Mouse (Mus musculus): ENCODE measurements around the gene Zfp710. TPM values are rescaled to one million over a fixed set of nuclear protein-coding genes. Genes with fewer than 3 reads are reported as not detected.
"Not testable (repeated sequence)": the region's sequence is repeated elsewhere in the genome, so short reads cannot be mapped to it uniquely, and the experiment has no call there.

Gene Zfp710
- polyA plus RNA-seq, 1 experiment from 2014 or later, result 12.2 TPM

DNA sequence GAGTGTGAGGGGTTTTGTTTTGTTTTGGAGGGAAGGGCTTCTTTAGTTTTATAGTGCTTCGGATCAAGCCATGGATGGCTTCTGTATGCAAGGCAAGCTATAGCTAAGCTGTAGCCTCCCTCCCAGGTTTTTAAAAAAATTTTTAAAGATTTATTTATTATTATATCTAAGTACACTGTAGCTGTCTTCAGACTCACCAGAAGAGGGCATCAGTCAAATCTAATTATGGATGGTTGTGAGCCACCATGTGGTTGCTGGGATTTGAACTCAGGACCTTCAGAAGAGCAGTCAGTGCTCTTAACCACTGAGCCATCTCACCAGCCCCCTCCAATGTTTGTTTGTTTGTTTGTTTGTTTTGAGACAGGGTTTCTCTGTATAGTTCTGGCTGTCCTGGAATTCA, 25.8 kb downstream of the Zfp710 start:
- not testable (repeated sequence) for H3K4me3 ChIP-seq (ENCODE audit: low read length); H3K9ac ChIP-seq (ENCODE audit: low read depth, low read length); H3K9me3 ChIP-seq (ENCODE audit: control insufficient read depth, low read length); H3K27me3 ChIP-seq (replicated peaks; ENCODE audit: control insufficient read depth, insufficient read depth, low read length); ATAC-seq; H3K36me3 ChIP-seq (ENCODE audit: control insufficient read depth, insufficient read depth, low read length); H3K4me2 ChIP-seq (ENCODE audit: low read depth, low read length)
- Histone ChIP-seq H3K27ac (ENCODE audit: low read length) (0 out of 2 replicates have a peak overlapping the region, but pooled peaks have one; percentile 9), H3K4me1 (ENCODE audit: control insufficient read depth, insufficient read depth, low read length) (peaks cover 49% of the 10 kb centered on the region)
- 95% methylated on average over 1 of the region's 1 CpGs for WGBS

DNA sequence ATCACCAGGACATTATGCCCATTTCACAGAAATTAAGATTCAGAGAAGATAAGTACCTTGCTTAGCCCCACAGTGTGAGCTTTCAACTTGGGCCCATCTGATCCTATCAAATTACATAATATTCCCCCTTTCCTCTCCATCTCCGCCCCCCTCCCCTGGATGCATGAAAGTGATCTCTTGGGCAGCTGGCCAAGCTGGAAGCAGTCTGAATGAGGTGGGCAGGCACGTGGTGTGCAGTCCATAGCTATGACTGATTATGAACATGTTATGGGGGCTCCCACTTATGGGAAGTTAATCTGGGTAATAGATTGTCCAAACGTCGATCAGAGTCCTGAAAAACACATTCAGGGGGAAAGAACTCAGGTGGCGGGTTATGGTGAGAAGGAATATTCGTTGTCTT, 27.2 kb downstream of the Zfp710 start:
- Histone ChIP-seq H3K27me3 (replicated peaks; ENCODE audit: control insufficient read depth, insufficient read depth, low read length) (no peaks in the 10 kb centered on the region), H3K9ac (ENCODE audit: low read depth, low read length) (0 out of 2 replicates have a peak overlapping the region, but pooled peaks have one; percentile 24), H3K4me2 (ENCODE audit: low read depth, low read length) (no peak overlapping the region), H3K4me1 (ENCODE audit: control insufficient read depth, insufficient read depth, low read length) (peaks cover 59% of the 10 kb centered on the region), H3K36me3 (ENCODE audit: control insufficient read depth, insufficient read depth, low read length) (no peaks in the 10 kb centered on the region), H3K9me3 (ENCODE audit: control insufficient read depth, low read length) (no peaks in the 10 kb centered on the region), H3K4me3 (ENCODE audit: low read length) (no peak overlapping the region), H3K27ac (ENCODE audit: low read length) (peak overlapping the region; percentile 54; the same call in 1 of the 2 replicates)
- no peak for ATAC-seq
- 58% methylated on average over 6 of the region's 6 CpGs for WGBS

DNA sequence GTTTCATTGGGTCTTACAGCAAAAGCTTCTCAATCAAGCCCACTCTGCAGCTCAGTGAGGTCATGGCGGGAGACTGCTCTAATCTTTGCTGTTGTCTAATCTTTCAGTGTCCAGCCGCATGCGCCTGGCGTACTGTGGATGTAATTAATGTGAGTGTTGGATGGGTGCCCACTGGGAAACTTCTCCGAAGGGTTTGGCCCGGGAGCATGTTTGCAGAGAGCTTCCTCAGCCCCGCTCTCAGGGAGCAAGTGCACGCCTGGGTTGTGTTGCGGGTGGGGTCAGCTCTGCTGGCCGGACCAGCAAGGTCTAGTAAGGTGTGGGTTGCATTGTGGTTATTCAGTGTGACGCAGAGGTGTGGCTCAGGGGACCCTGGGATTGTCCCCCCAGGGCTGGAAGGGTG, 27.6 kb downstream of the Zfp710 start:
- ATAC-seq, result peak; percentile 22; the same call in 1 of the 2 replicates
- no peaks in the 10 kb centered on the region for H3K27me3 ChIP-seq (replicated peaks; ENCODE audit: control insufficient read depth, insufficient read depth, low read length)

DNA sequence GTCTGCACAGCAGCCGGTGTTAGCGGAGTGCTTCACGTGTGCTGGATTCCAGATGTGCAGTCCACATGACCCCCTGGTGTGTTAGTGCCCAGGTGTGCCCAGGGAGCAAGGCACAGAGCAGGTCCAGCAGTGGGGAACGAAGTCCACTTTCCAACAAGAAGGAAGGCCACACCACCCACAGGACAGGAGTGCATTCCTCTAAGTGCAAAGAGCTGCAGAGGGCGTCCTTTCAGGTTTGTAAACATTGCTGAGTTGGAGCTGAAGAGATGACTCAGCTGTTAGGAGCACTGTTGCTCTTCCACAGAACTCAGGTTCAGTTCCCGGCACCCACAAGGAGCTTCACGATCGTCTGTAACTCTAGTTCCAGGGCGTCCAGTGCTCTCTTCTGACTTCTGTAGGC, 28.5 kb downstream of the Zfp710 start:
- H3K4me3 ChIP-seq (ENCODE audit: low read length), result no peak overlapping the region
- WGBS, result 86% methylated on average over 9 of the region's 9 CpGs
- no peaks in the 10 kb centered on the region for H3K9me3 ChIP-seq (ENCODE audit: control insufficient read depth, low read length)

More for the DNA sequence above, 27.6 kb downstream of the Zfp710 start:
- H3K27ac ChIP-seq (ENCODE audit: low read length), result peak overlapping the region; percentile 54
- WGBS, result 12% methylated on average over 11 of the region's 11 CpGs
- peaks cover 64% of the 10 kb centered on the region for H3K4me1 ChIP-seq (ENCODE audit: control insufficient read depth, insufficient read depth, low read length)
- 0 out of 2 replicates have a peak overlapping the region, but pooled peaks have one; percentile 24 for H3K9ac ChIP-seq (ENCODE audit: low read depth, low read length)
- H3K4me2 ChIP-seq (ENCODE audit: low read depth, low read length), result no peak overlapping the region
- no peak overlapping the region for H3K4me3 ChIP-seq (ENCODE audit: low read length)
- no peaks in the 10 kb centered on the region for H3K9me3 ChIP-seq (ENCODE audit: control insufficient read depth, low read length)
- H3K36me3 ChIP-seq (ENCODE audit: control insufficient read depth, insufficient read depth, low read length), result no peaks in the 10 kb centered on the region

DNA sequence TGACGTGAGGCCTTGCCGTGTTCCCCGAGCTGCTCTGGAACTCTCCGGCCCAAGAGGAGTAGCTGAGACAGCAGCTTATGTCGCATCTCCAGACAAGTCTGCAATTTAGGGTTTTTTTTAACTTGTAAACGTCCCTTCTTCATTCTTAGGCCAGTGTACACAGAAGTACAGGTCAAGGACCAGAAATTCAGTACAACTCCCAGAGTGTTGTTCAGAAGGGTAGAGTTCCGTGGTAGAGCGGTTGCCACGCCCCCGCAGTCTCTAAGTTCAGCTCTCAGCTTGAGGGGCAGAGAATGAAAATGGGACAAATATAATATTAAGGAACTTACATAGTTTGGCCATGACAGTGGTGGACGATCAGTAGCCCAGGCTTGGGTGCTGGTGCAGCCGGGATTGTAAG, 31.2 kb downstream of the Zfp710 start:
- Histone ChIP-seq H3K9ac (ENCODE audit: low read depth, low read length) (peak overlapping the region; percentile 13; the same call in 1 of the 2 replicates), H3K4me3 (ENCODE audit: low read length) (no peak overlapping the region), H3K27me3 (replicated peaks; ENCODE audit: control insufficient read depth, insufficient read depth, low read length) (no peaks in the 10 kb centered on the region), H3K4me1 (ENCODE audit: control insufficient read depth, insufficient read depth, low read length) (peaks cover 76% of the 10 kb centered on the region), H3K9me3 (ENCODE audit: control insufficient read depth, low read length) (no peaks in the 10 kb centered on the region), H3K27ac (ENCODE audit: low read length) (peak overlapping the region; percentile 94), H3K36me3 (ENCODE audit: control insufficient read depth, insufficient read depth, low read length) (no peaks in the 10 kb centered on the region), H3K4me2 (ENCODE audit: low read depth, low read length) (0 out of 2 replicates have a peak overlapping the region, but pooled peaks have one; percentile 8)
- no peak for ATAC-seq
- WGBS, result 51% methylated on average over 12 of the region's 12 CpGs

More for the DNA sequence above, 28.5 kb downstream of the Zfp710 start:
- H3K27ac ChIP-seq (ENCODE audit: low read length), result peak overlapping the region; percentile 38; the same call in 1 of the 2 replicates
- H3K9ac ChIP-seq (ENCODE audit: low read depth, low read length), result no peak overlapping the region
- no peaks in the 10 kb centered on the region for H3K36me3 ChIP-seq (ENCODE audit: control insufficient read depth, insufficient read depth, low read length)
- no peaks in the 10 kb centered on the region for H3K27me3 ChIP-seq (replicated peaks; ENCODE audit: control insufficient read depth, insufficient read depth, low read length)
- no peak for ATAC-seq
- no peak overlapping the region for H3K4me2 ChIP-seq (ENCODE audit: low read depth, low read length)
- H3K4me1 ChIP-seq (ENCODE audit: control insufficient read depth, insufficient read depth, low read length), result peaks cover 68% of the 10 kb centered on the region

DNA sequence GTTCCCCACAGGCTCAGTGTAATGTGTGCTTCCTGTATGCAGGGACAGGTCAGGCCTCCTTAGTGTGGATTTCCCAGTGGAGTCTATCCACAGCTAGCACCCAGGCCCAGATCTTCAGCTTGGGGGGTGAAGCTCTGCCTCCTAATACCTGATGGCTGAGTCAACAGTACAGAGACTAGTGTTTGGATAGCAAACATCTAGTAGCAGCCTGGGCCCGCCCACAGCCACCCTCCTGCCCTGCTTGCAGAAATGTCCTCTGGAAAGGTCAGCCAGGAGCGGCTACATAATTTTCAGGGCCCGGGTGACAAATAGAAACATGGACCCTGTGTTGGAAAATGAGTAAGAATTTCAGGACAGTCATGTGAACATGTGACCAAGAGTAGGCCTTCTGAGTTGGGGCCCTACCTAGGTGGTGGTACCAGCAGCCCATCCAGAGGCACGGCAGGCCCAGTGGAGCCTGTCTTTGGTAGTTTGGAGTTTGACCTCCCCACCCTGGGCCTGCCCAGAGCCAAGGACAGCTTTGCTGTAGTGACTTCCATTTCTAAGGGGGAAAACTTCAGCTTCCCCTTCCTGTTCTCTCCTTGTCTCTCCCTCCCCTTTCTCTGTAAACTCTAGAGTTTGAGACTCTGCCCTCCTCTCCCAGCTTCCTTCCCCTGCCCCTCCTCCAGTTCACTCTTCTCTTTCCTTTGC, 32.5 kb downstream of the Zfp710 start:
- Histone ChIP-seq H3K36me3 (ENCODE audit: control insufficient read depth, insufficient read depth, low read length) (no peaks in the 10 kb centered on the region), H3K9me3 (ENCODE audit: control insufficient read depth, low read length) (no peaks in the 10 kb centered on the region), H3K4me3 (ENCODE audit: low read length) (no peak overlapping the region), H3K4me1 (ENCODE audit: control insufficient read depth, insufficient read depth, low read length) (peaks cover 70% of the 10 kb centered on the region), H3K4me2 (ENCODE audit: low read depth, low read length) (peak overlapping the region; percentile 11), H3K9ac (ENCODE audit: low read depth, low read length) (peak overlapping the region; percentile 50), H3K27ac (ENCODE audit: low read length) (peak overlapping the region; percentile 94), H3K27me3 (replicated peaks; ENCODE audit: control insufficient read depth, insufficient read depth, low read length) (no peaks in the 10 kb centered on the region)
- peak; percentile 67 for ATAC-seq
- 39% methylated on average over 4 of the region's 4 CpGs for WGBS

DNA sequence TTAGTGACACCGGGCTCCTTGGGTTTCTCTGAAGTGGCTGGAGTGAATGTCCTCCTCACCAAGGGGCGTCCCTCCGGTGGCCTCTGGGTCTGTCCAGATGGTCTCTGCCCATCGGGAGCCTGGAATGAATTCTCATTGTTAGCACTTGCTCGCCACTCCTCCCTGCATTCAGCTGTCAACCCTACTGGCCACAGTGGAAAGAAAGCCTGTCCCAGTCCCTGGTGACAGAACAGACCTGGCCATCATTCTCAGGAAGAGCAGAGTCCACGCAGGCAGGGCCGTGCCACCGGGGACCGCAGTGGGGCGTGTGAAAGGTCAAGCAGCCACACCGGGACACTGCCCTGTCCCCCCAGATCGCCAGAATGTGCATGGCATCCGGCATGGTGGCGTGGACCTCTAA, 33.2 kb downstream of the Zfp710 start:
- WGBS, result 50% methylated on average over 14 of the region's 14 CpGs
- Histone ChIP-seq H3K4me1 (ENCODE audit: control insufficient read depth, insufficient read depth, low read length) (peaks cover 64% of the 10 kb centered on the region), H3K9me3 (ENCODE audit: control insufficient read depth, low read length) (no peaks in the 10 kb centered on the region), H3K9ac (ENCODE audit: low read depth, low read length) (peak overlapping the region; percentile 50), H3K4me3 (ENCODE audit: low read length) (no peak overlapping the region), H3K27me3 (replicated peaks; ENCODE audit: control insufficient read depth, insufficient read depth, low read length) (no peaks in the 10 kb centered on the region), H3K27ac (ENCODE audit: low read length) (peak overlapping the region; percentile 94), H3K4me2 (ENCODE audit: low read depth, low read length) (peak overlapping the region; percentile 11), H3K36me3 (ENCODE audit: control insufficient read depth, insufficient read depth, low read length) (no peaks in the 10 kb centered on the region)
- ATAC-seq, result peak; percentile 16; the same call in 1 of the 2 replicates

DNA sequence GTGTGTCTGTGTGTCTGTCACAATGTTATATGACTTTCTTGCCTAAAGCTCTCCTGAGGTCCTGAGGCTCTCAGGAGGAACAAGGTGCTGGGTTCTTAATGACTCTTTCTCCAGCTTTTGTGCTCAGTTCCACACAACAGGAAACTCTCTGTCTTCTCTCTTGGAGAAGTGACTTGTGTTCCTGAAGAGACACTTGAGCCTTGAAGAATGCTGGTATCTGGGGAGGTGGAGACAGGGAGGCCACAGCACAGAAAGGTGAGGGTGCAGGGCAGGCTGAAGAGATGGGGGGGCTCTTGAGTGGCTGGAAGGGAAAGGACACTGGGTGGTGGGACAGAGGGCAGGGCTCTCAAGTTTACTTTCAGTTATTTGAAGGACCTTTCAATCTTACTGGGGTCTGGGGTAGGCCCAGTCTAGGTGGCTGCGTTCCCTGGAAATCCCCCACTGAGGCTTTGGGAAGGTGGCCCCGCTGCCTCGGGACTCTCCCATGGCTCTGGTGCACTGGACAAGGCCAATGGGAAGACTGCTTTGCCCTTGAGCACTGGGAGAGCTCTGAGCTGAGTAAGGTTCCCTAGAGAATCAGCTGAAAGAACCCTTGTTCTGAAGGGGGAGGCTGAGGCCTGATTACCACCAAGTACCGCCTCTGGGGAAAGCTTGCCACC, 33.9 kb downstream of the Zfp710 start:
- H3K4me3 ChIP-seq (ENCODE audit: low read length), result no peak overlapping the region
- peak overlapping the region; percentile 11; the same call in 1 of the 2 replicates for H3K4me2 ChIP-seq (ENCODE audit: low read depth, low read length)
- H3K9ac ChIP-seq (ENCODE audit: low read depth, low read length), result peak overlapping the region; percentile 50
- no peaks in the 10 kb centered on the region for H3K27me3 ChIP-seq (replicated peaks; ENCODE audit: control insufficient read depth, insufficient read depth, low read length)
- ATAC-seq, result no peak
- no peaks in the 10 kb centered on the region for H3K36me3 ChIP-seq (ENCODE audit: control insufficient read depth, insufficient read depth, low read length)
- H3K27ac ChIP-seq (ENCODE audit: low read length), result peak overlapping the region; percentile 94
- peaks cover 62% of the 10 kb centered on the region for H3K4me1 ChIP-seq (ENCODE audit: control insufficient read depth, insufficient read depth, low read length)
- 68% methylated on average over 4 of the region's 4 CpGs for WGBS
- H3K9me3 ChIP-seq (ENCODE audit: control insufficient read depth, low read length), result no peaks in the 10 kb centered on the region

DNA sequence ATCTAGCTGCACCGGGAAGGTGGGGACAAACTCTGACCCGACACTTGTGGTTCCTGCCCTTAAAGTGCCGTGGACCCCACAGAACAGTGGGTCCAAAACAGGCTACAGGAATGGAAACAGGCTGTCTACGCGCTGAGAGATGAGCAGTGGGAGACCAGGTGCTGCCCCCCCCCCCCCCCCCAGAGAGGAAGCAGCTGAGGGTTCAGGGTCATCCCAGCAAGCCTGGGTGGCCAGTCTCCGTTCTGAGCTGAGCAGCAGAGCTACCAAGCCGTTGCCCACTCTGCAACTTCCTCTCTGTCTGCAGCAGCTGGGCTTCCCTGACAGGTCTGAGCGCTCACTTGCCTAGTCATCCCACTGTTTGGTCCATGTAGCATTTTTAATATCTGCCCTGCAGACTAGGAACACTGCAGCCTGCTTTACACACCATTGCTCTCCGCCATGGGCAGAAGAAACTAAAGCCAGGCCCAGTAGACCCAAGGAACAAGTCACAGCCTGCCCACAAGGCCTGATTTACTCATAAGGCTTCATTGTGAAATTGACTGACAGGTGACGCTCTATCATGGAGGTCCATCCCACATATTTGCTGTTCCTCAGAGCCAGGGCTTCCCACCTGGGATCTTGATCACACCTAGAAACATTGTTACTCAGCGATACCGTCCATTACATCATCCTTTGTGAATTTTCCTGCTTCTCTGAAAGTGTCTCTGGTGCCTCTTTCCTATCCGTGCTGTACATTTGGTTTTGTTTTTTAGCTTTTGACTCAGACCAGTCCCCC, 34.6 kb downstream of the Zfp710 start:
- no peaks in the 10 kb centered on the region for H3K36me3 ChIP-seq (ENCODE audit: control insufficient read depth, insufficient read depth, low read length)
- H3K4me1 ChIP-seq (ENCODE audit: control insufficient read depth, insufficient read depth, low read length), result peaks cover 64% of the 10 kb centered on the region
- peak overlapping the region; percentile 94 for H3K27ac ChIP-seq (ENCODE audit: low read length)
- ATAC-seq, result no peak
- H3K9ac ChIP-seq (ENCODE audit: low read depth, low read length), result no peak overlapping the region
- no peak overlapping the region for H3K4me3 ChIP-seq (ENCODE audit: low read length)
- no peaks in the 10 kb centered on the region for H3K27me3 ChIP-seq (replicated peaks; ENCODE audit: control insufficient read depth, insufficient read depth, low read length)
- H3K9me3 ChIP-seq (ENCODE audit: control insufficient read depth, low read length), result no peaks in the 10 kb centered on the region
- H3K4me2 ChIP-seq (ENCODE audit: low read depth, low read length), result no peak overlapping the region
- WGBS, result 63% methylated on average over 13 of the region's 13 CpGs
